Mouse (Mus musculus): ENCODE results near the gene Glt28d2. TPM values are rescaled to one million over a fixed set of nuclear protein-coding genes. Genes with fewer than 3 reads are reported as not detected.
"Not testable (repeated sequence)": the region's sequence is repeated elsewhere in the genome, so short reads cannot be mapped to it uniquely, and the experiment has no call there.

Glt28d2 gene
- polyA plus RNA-seq, 1 experiment from 2014 or later, result 4.5 TPM

DNA sequence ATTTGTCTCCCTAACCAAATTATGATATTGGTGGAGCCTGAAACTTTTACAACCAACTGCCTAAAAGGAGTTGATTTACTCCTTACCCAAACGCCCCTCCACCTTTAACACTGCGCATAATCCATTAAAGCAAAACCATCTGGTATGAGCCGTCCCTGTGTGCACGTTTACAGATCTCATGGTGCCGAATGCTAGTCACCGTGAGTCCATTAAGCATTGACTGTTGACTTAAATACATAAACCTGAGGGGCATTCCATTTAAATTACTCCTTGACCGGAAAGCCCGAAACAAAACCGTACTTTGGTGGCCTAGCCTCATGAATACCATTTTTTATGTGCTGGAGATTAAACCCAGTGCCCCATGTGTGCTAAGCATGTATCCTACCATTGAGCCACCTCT is 40.0 kb upstream of the Glt28d2 start:
- Histone ChIP-seq H3K27me3 (ENCODE audit: insufficient read depth, low read length) (no peaks in the 10 kb centered on the region), H3K27ac (no peak overlapping the region), H3K4me1 (replicated peaks; ENCODE audit: insufficient read depth, low read length) (no peaks in the 10 kb centered on the region), H3K36me3 (ENCODE audit: insufficient read depth, low read length) (no peaks in the 10 kb centered on the region), H3K9me3 (replicated peaks; ENCODE audit: low read length) (no peaks in the 10 kb centered on the region), H3K4me3 (replicated peaks; ENCODE audit: low read depth, low read length) (no peak overlapping the region), H3K4me2 (ENCODE audit: low read length) (no peak overlapping the region), H3K9ac (ENCODE audit: low read depth, low read length) (no peak overlapping the region)
- ATAC-seq (replicated peaks; ENCODE audit: low FRiP score, low read depth) (no peak), DNase-seq (ENCODE audit: low spot score) (no peak)
- WGBS, result 62% methylated on average over 9 of the region's 9 CpGs
- TF ChIP-seq CTCF (IDR thresholded peaks at IDR 0.05; ENCODE audit: low read depth), result no peak

- peak; percentile 63; the same call in 1 of the 2 replicates for ATAC-seq (replicated peaks; ENCODE audit: low FRiP score, low read depth)
- peak; percentile 90 for TF ChIP-seq CTCF (IDR thresholded peaks at IDR 0.05; ENCODE audit: low read depth)
- WGBS, result 33% methylated on average over 18 of the region's 18 CpGs
These were observed 36.9 kb upstream of the Glt28d2 start for GRCm38 (mm10) chr3:85923954-85924945.

GRCm38 (mm10) chr3:85923343-85923742 is 36.0 kb upstream of the Glt28d2 start:
- no peak for DNase-seq (ENCODE audit: low spot score)
- ATAC-seq (replicated peaks; ENCODE audit: low FRiP score, low read depth), result no peak
- Histone ChIP-seq H3K9me3 (replicated peaks; ENCODE audit: low read length) (no peaks in the 10 kb centered on the region), H3K4me1 (replicated peaks; ENCODE audit: insufficient read depth, low read length) (no peaks in the 10 kb centered on the region), H3K27ac (no peak overlapping the region), H3K27me3 (ENCODE audit: insufficient read depth, low read length) (no peaks in the 10 kb centered on the region), H3K4me2 (ENCODE audit: low read length) (no peak overlapping the region), H3K4me3 (replicated peaks; ENCODE audit: low read depth, low read length) (no peak overlapping the region), H3K9ac (ENCODE audit: low read depth, low read length) (no peak overlapping the region), H3K36me3 (ENCODE audit: insufficient read depth, low read length) (no peaks in the 10 kb centered on the region)
- 63% methylated on average over 8 of the region's 8 CpGs for WGBS
- TF ChIP-seq CTCF (IDR thresholded peaks at IDR 0.05; ENCODE audit: low read depth), result no peak

More at GRCm38 (mm10) chr3:85923954-85924945, 36.9 kb upstream of the Glt28d2 start:
- no peak overlapping the region for H3K9ac ChIP-seq (ENCODE audit: low read depth, low read length)
- H3K36me3 ChIP-seq (ENCODE audit: insufficient read depth, low read length), result no peaks in the 10 kb centered on the region
- no peak overlapping the region for H3K27ac ChIP-seq
- peak; percentile 89 for DNase-seq (ENCODE audit: low spot score)
- H3K4me2 ChIP-seq (ENCODE audit: low read length), result peak overlapping the region; percentile 11; the same call in 1 of the 2 replicates
- H3K27me3 ChIP-seq (ENCODE audit: insufficient read depth, low read length), result no peaks in the 10 kb centered on the region
- no peak overlapping the region for H3K4me3 ChIP-seq (replicated peaks; ENCODE audit: low read depth, low read length)
- no peaks in the 10 kb centered on the region for H3K4me1 ChIP-seq (replicated peaks; ENCODE audit: insufficient read depth, low read length)
- no peaks in the 10 kb centered on the region for H3K9me3 ChIP-seq (replicated peaks; ENCODE audit: low read length)

DNA sequence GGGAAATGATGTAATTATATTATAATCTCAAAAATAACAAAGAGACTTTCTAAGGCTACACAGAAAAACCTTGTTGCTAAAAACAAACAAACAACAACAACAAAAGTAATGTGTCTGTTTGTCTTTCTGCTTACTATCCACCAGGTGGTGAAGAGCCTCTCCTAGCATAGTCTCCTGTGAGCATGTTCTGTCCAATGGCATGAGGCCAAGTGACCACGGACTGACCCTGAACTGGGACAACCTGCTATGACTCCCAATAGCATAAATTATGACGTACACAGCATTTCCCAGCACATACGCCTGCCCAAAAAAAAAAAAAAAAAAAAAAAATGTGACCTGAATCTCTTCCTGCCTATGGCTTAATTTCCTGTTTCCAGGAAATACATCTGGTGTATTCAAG is 35.0 kb upstream of the Glt28d2 start:
- ATAC-seq (replicated peaks; ENCODE audit: low FRiP score, low read depth), result 0 out of 2 replicates have a peak, but pooled peaks have one; percentile 49
- Histone ChIP-seq H3K27ac (no peak overlapping the region), H3K9ac (ENCODE audit: low read depth, low read length) (no peak overlapping the region), H3K4me3 (replicated peaks; ENCODE audit: low read depth, low read length) (no peak overlapping the region), H3K9me3 (replicated peaks; ENCODE audit: low read length) (no peaks in the 10 kb centered on the region), H3K27me3 (ENCODE audit: insufficient read depth, low read length) (no peaks in the 10 kb centered on the region), H3K4me2 (ENCODE audit: low read length) (no peak overlapping the region), H3K4me1 (replicated peaks; ENCODE audit: insufficient read depth, low read length) (no peaks in the 10 kb centered on the region), H3K36me3 (ENCODE audit: insufficient read depth, low read length) (no peaks in the 10 kb centered on the region)
- TF ChIP-seq CTCF (IDR thresholded peaks at IDR 0.05; ENCODE audit: low read depth), result peak; percentile 31; the same call in 1 of the 2 replicates
- DNase-seq (ENCODE audit: low spot score), result peak; percentile 39
- WGBS, result 24% methylated on average over 3 of the region's 3 CpGs

GRCm38 (mm10) chr3:85920671-85921070 is 33.4 kb upstream of the Glt28d2 start:
- not testable (repeated sequence) for H3K27me3 ChIP-seq (ENCODE audit: insufficient read depth, low read length); H3K9ac ChIP-seq (ENCODE audit: low read depth, low read length); DNase-seq (ENCODE audit: low spot score); H3K4me2 ChIP-seq (ENCODE audit: low read length); ATAC-seq (replicated peaks; ENCODE audit: low FRiP score, low read depth); H3K4me1 ChIP-seq (replicated peaks; ENCODE audit: insufficient read depth, low read length); H3K36me3 ChIP-seq (ENCODE audit: insufficient read depth, low read length); H3K4me3 ChIP-seq (replicated peaks; ENCODE audit: low read depth, low read length); H3K27ac ChIP-seq; H3K9me3 ChIP-seq (replicated peaks; ENCODE audit: low read length)
- WGBS, result 90% methylated on average over 2 of the region's 2 CpGs

DNA sequence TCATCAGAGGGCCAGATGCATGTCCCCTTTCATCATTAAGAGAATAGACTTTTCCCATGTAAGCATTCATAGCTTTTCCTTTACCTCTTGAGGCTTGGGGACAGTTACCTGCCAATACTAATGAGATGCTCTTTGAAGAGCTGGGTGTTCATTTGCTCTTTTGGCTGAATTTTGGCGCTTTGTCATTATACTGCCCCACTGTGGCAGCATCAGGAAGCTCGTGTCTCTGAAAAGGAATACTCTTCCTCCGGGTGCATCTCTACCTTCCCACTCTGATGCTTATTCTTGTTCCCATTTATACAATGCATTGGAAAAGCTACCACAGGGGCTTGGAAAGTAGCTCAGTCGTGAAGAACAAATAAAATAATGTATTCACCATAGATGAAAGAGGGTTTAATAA is 30.3 kb upstream of the Glt28d2 start:
- Histone ChIP-seq H3K9ac (ENCODE audit: low read depth, low read length) (no peak overlapping the region), H3K4me3 (replicated peaks; ENCODE audit: low read depth, low read length) (no peak overlapping the region), H3K27me3 (ENCODE audit: insufficient read depth, low read length) (no peaks in the 10 kb centered on the region), H3K4me2 (ENCODE audit: low read length) (no peak overlapping the region), H3K36me3 (ENCODE audit: insufficient read depth, low read length) (no peaks in the 10 kb centered on the region), H3K9me3 (replicated peaks; ENCODE audit: low read length) (no peaks in the 10 kb centered on the region), H3K27ac (no peak overlapping the region), H3K4me1 (replicated peaks; ENCODE audit: insufficient read depth, low read length) (no peaks in the 10 kb centered on the region)
- TF ChIP-seq CTCF (IDR thresholded peaks at IDR 0.05; ENCODE audit: low read depth), result peak; percentile 81
- WGBS, result 7% methylated on average over 4 of the region's 4 CpGs
- peak; percentile 57 for DNase-seq (ENCODE audit: low spot score)
- no peak for ATAC-seq (replicated peaks; ENCODE audit: low FRiP score, low read depth)

Data from kidney, postnatal 0 days (tissue).